Mouse (Mus musculus) right cerebral cortex, adult 2 months (tissue): ENCODE measurements around the gene Cdk19.
A peak's percentile ranks its signal among the peaks of the same experiment; 100 is the strongest.

ENCODE experiments used
- DNase-seq, 2 experiments: peaks; one replicate each; pipeline ENCODE4 v3.0.0; 2021 to 2022; ENCODE audit warnings: low spot score in 2 of 2

Cdk19 gene

DNA sequence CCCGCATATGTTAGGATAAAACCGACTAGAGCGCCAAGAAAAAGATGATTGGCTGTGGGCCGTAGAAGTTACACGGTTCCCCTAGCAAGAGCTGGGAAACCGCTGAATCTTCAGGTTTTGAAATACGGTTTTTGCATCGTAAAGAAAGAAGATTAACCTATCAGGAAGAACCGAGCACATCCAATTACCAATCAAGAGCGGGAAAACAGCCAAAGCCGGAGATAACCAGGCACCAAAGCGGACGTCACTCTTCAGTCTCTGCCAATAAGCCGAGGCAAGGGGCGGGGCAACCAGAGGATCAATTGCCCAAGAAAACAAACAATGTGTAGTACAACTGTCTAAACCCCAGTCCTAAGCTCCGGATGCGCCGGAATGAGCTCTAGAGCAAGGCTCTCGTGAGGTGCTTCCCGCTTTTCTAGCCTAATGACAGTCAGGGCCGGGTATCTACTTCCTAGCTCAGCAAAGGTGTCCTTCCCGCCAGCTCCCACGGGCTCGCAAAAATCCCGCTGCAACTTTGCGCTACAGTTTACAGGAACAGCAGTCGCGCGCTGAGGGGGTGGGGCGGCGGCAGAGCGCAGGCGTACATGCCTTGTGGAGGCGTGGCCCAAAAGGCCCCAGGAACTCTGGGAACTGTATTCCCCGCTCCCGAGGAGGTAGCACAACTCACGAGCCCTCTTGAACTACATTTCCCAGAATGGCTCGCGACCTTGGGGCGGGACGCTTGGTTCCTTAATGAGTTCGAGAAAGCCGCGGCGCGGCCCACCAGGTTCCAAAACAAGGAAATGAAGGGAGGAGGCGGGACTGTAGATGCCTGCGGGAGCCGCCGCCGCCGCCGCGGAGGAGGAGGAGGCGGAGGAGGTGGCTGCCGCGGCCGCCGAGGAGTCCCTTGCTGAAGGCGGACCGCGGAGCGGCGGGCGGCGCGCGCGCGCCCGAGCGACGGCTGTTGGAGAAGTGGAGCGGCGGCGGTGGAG lies 9.5 kb downstream of the Cdk19 start:
- DNase-seq = peak; percentile 97 to 98

- peak; percentile 43 to 52 for DNase-seq
These were observed 10.3 kb downstream of the Cdk19 start for GRCm38 (mm10) chr10:40349631-40350177.

DNA sequence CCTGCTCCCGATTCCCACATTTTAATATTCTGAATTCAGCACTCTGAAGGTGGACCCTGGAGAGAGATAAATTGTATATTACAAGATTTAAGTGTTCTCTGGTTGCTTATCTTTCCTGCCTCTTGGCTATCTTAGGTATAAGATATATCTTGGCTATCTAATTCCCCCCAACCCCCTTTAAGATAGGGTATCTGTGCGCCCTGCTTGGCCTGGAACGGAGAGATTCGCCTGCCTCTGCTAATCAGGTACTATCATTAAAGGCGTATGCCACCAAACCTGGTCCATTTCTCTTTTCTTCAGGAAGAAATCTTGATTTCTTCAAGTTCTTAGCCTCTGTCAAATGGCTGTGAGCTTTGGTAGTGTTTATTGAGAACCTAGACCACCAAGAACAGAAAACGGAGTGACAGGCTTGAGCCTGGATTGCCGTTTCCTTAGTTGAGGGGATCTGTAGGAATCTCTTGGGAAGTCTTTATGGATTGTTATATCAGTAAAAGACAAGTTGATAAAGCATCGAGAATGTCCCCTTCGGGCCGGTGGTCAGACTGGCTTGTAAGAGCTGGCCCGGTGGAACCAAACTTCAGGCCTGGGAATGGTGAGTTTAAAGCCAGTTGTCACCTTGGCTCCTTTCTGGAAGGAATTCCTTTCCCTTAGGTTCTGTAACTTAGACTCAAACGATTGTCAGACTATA lies 11.0 kb downstream of the Cdk19 start:
- no peak for DNase-seq

DNA sequence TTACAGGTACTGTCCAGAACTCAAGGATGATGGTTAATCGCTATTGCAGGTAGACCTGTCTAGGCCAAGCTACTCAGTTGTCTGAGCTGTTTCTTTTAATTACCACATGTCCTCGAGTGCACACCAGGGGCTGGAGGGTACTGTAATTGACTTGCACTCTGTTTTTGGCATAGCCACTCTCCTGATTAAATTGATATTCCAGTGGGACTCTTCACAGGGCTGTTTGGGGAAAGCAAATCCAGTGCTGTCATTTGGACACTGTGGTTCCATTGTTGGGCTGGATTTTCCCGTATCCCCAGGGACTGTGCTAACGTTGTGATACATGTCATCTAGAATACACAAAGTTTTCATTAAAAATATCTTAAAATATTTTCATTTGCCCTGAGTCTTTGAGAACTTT lies 11.8 kb downstream of the Cdk19 start:
- DNase-seq = no peak

DNA sequence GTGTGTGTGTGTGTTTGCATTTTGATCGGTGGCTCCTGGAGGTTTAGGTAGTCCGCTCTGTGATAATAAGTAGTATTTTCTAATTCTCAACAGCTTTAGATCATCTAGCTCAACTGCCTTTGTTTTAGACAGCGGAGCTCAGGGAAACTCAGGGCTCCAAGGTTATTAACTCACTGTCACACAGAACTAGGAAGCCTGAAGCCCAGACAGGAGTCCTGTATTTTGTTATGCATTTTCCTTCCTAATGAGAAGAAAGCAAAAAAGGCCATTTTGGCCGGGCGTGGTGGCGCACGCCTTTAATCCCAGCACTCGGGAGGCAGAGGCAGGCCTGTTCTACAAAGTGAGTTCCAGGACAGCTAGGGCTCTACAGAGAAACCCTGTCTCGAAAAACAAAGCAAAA lies 14.7 kb downstream of the Cdk19 start:
- DNase-seq = no peak

GRCm38 (mm10) chr10:40354556-40354955 lies 15.2 kb downstream of the Cdk19 start:
- no peak for DNase-seq

GRCm38 (mm10) chr10:40358166-40358565 lies 18.8 kb downstream of the Cdk19 start:
- DNase-seq = no peak

DNA sequence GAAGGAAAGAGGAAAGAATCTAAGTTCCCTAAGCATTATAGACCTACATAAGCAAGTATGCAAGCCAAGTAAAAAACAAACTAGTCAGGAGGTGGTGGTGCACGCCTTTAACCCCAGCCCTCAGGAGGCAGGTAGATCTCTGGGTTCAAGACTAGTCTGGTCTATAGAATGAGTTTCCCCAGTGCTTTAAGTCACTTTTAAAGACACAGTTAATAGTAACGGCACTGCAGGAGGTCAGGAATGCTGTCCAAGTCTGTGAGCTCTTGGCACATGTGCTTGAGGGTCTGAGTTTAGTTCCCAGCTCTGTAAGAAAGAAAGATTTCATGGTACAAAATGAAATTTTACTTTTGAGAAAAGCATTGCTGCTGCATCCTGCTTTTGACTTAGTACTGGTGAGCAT lies 19.8 kb downstream of the Cdk19 start:
- no peak for DNase-seq

GRCm38 (mm10) chr10:40363004-40363403 lies 23.6 kb downstream of the Cdk19 start:
- DNase-seq = no peak

GRCm38 (mm10) chr10:40364642-40365361 lies 25.4 kb downstream of the Cdk19 start:
- no peak for DNase-seq

- no peak for DNase-seq
These were observed 26.6 kb downstream of the Cdk19 start for GRCm38 (mm10) chr10:40365991-40366390.

DNA sequence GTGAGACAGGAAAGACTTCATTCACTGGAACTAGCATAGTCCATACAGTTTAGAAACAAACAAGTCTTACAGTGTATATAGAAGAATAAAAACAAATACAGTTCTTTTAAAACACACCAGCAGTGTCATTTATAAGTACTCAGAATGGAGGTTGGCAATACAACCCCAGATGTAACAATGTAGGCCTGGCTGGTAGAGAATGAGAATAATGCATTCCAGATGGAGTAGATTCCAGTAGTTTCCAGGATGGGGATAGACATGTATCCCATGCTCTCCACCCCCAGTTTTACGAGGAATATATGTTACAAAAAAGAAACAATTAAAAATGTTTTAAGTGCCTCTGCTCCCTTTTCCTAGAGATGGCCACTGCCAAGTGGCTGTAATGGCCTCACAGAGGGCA lies 29.2 kb downstream of the Cdk19 start:
- DNase-seq = no peak

DNA sequence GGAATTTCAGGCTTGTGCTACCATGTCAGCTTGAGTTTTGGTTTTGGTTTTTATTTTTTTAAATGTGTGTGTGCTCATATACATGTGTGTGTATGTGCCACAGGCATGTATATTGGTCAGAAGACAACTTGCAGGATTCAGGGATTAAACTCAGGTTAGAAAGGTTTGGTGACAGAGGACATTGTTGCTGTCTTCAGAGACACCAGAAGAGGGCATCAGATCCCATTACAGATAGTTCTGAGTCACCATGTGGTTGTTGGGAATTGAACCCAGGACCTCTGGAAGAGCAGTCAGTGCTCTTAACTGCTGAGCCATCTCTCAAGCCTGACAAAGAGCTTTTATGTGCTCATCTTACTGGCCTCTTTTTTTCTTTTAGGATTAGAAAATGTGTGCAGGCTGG lies 30.8 kb downstream of the Cdk19 start:
- DNase-seq = no peak

GRCm38 (mm10) chr10:40371184-40371913 lies 32.0 kb downstream of the Cdk19 start:
- no peak for DNase-seq

DNA sequence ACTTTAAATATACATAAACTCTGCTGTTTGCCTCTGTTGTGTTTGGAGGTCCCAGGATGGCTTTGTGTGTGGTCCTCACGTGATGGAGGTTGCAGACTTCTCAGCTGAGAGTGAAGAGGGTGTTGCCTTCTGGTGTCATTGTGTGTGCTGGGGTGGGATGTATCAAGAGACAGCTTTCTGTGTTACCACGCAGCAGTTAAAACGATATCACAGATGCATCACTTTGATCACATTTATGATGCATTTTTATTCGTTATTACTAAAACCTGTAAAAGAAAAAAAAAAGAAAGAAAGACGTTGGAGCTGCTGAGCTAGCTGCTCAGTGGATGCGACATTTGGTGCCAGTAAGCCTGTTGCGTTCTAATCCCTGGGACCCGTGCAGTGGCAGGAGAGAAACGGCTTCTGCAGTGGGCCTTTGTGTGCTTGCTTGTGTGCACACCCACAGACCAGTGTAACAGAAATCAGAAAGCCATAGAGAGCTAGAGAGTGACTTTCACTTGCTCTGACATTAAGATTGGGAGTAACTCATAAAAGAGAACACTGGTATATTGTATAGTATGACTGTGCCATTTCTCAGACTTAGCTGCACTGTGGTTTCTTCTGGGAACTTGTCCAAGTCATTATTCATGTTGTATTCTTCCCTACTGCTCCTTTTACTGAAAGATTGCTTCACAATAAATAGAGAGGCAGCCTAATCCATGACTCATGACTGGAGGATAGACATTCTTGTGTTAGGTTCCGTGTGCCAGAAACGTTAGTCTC lies 32.7 kb downstream of the Cdk19 start:
- peak; percentile 20 to 34 for DNase-seq

DNA sequence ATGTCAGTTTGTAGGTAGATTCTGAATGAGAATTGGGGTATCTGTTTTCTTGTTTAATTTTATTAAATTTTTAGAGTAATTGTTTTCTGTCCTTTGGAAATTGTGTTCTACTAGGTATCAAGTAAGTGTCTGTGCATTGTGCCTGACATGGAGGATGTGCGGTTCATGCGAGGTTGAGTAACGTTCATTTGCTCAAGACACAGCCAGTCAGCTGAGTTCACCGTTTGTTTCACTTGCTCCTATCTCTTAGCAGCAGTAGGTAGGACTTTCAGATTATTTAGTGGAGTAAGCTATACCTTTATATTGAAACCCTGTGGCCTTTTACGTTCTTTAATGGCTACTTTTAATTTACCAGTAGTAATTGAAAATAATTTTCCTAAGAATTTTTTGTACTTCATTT lies 34.4 kb downstream of the Cdk19 start:
- no peak for DNase-seq

GRCm38 (mm10) chr10:40374828-40375227 lies 35.5 kb downstream of the Cdk19 start:
- no peak for DNase-seq

GRCm38 (mm10) chr10:40376286-40376685 lies 36.9 kb downstream of the Cdk19 start:
- DNase-seq = peak; percentile 83 to 86

- DNase-seq = no peak
These were observed 38.9 kb downstream of the Cdk19 start for GRCm38 (mm10) chr10:40378284-40378683.

- no peak for DNase-seq
These were observed 40.3 kb downstream of the Cdk19 start for GRCm38 (mm10) chr10:40379682-40380081.

DNA sequence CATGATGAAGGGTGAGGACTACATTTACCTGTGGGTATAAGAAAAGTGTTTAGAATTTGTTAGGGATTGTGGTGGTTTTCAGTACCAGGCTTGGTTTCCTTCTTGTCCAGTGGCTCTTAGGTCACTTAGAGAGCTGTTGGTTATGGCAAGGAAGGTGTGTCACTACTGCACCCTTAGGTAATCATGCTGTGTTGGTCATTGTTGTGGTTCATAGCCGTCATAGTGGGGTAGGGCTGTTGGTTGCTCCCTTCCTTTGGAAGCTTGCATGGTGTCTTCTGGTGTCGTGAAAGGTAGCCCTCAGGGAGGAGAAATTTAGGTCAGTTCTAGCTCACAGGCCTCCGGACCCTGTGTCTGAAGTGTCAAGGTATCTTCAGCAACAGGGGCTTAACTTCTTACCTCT lies 46.0 kb downstream of the Cdk19 start:
- no peak for DNase-seq
